ENCODE assay signal across 23 mouse cellular contexts in genomic region chr2:71899886-71900285, GRCm38 (mm10). TPM values are rescaled to one million over a fixed set of nuclear protein-coding genes. Genes with fewer than 3 reads are reported as not detected.
DNase-seq lines count a peak whose midpoint lies in the region; ATAC-seq and TF ChIP-seq lines count a peak whose summit lies in the region.
"Had no signal": no experiment of that assay in that cellular context is flagged by ENCODE, and none has a peak within 500 bp of the region (broad histone marks: within the 10 kb centered on the region; RNA-seq: fewer than 3 reads in every experiment).

No protein-coding gene starts in this region.

- no peak for ATAC-seq in embryonic facial prominence, embryonic 14.5 days (ENCODE audit: low read depth)
- ATAC-seq: activated CD4-positive, CD25-positive, alpha-beta regulatory T cell, adult 4 months; forebrain, embryonic 15.5 days; hindbrain, postnatal 0 days; inflammation-experienced regulatory T-cells, adult 6 months; intestine, embryonic 16.5 days had no signal

- no peaks in the 10 kb centered on the region for H3K27me3 ChIP-seq in embryonic facial prominence, embryonic 14.5 days (replicated peaks; ENCODE audit: control insufficient read depth, insufficient read depth, low read length)
- no peaks in the 10 kb centered on the region for H3K27me3 ChIP-seq in embryonic facial prominence, embryonic 10.5 days (replicated peaks; ENCODE audit: low read depth, poor library complexity, severe bottlenecking)
- no peaks in the 10 kb centered on the region for H3K27me3 ChIP-seq in heart, adult 2 months (ENCODE audit: control insufficient read depth, insufficient read depth, low read length)
- H3K27me3 ChIP-seq: embryonic facial prominence, embryonic 12.5 days; forebrain, embryonic 12.5 days; forebrain, embryonic 15.5 days had no signal

- H3K79me2 ChIP-seq in heart, adult 2 months (replicated peaks; ENCODE audit: control insufficient read depth, insufficient read depth, low read length): no peaks in the 10 kb centered on the region

- no peak for TF ChIP-seq POLR2A in heart, adult 2 months (IDR thresholded peaks at IDR 0.05; ENCODE audit: insufficient read depth, low read depth, low read length)

- peak; percentile 27 for DNase-seq in embryonic facial prominence, embryonic 14.5 days (ENCODE audit: low spot score)
- no peak for DNase-seq in embryonic facial prominence, embryonic 10.5 days (ENCODE audit: low spot score)
- DNase-seq in heart, adult 2 months: peak; percentile 25 to 43
- DNase-seq in heart, postnatal 25 days (ENCODE audit: low spot score): no peak
- peak; percentile 58 to 61 for DNase-seq in heart, postnatal 10 days
- no peak for DNase-seq in urinary bladder, postnatal 36 days (ENCODE audit: low spot score in 2 of 2)
- no peak for DNase-seq in kidney, postnatal 4 days
- DNase-seq: adrenal gland, adult 8-10 months; adrenal gland, postnatal 36 days; cerebellum, adult 18-20 months; cerebellum, adult 9-10 months; cerebellum, postnatal 14 days; gastrocnemius, postnatal 25 days; kidney, adult 18-20 months had no signal

- H3K4me1 ChIP-seq in embryonic facial prominence, embryonic 14.5 days (ENCODE audit: control insufficient read depth, insufficient read depth, low read length): no peaks in the 10 kb centered on the region
- no peaks in the 10 kb centered on the region for H3K4me1 ChIP-seq in embryonic facial prominence, embryonic 10.5 days
- H3K4me1 ChIP-seq in heart, adult 2 months (ENCODE audit: control insufficient read depth, insufficient read depth, low read length): no peaks in the 10 kb centered on the region
- H3K4me1 ChIP-seq: embryonic facial prominence, embryonic 12.5 days; forebrain, embryonic 15.5 days had no signal

- 74% methylated on average over 15 of the region's 15 CpGs for WGBS in embryonic facial prominence, embryonic 14.5 days
- 89% methylated on average over 15 of the region's 15 CpGs for WGBS in embryonic facial prominence, embryonic 10.5 days
- 63% methylated on average over 15 of the region's 15 CpGs for WGBS in heart, adult 2 months

- peaks cover 25% of the 10 kb centered on the region for H3K36me3 ChIP-seq in embryonic facial prominence, embryonic 14.5 days (ENCODE audit: control insufficient read depth, insufficient read depth, low read length)
- H3K36me3 ChIP-seq in embryonic facial prominence, embryonic 10.5 days (replicated peaks): peaks cover 45% of the 10 kb centered on the region
- no peaks in the 10 kb centered on the region; the same call in 1 of the 2 replicates for H3K36me3 ChIP-seq in heart, adult 2 months (ENCODE audit: control insufficient read depth, insufficient read depth, low read length)
- H3K36me3 ChIP-seq: embryonic facial prominence, embryonic 12.5 days; forebrain, embryonic 15.5 days had no signal

- intact Hi-C loops in heart, adult 2 months (cut with DNase I): no loop called here
- intact Hi-C loops in heart, postnatal 25 days (cut with DNase I): loop anchor here (5.0 kb wide), 1 partner anchor 137 kb away; no protein-coding TSS in a partner anchor
- intact Hi-C loops in heart, postnatal 10 days (cut with DNase I): loop anchor here (2.0 to 10.0 kb wide), 3 partner anchors 37 to 255 kb away; no protein-coding TSS in a partner anchor

- TF ChIP-seq EP300 in heart, adult 2 months (IDR thresholded peaks at IDR 0.05; ENCODE audit: insufficient read depth, low read depth, low read length): 0 out of 2 replicates have a peak, but pooled peaks have one; percentile 37

- no peak overlapping the region for H3K9ac ChIP-seq in embryonic facial prominence, embryonic 14.5 days (ENCODE audit: low read depth, low read length)
- H3K9ac ChIP-seq in heart, adult 2 months (ENCODE audit: low read depth, low read length): no peak overlapping the region
- H3K9ac ChIP-seq: embryonic facial prominence, embryonic 12.5 days; forebrain, embryonic 12.5 days; forebrain, embryonic 15.5 days; hindbrain, embryonic 14.5 days had no signal

- H3K4me2 ChIP-seq in embryonic facial prominence, embryonic 14.5 days (ENCODE audit: low read depth, low read length): no peak overlapping the region
- H3K4me2 ChIP-seq: embryonic facial prominence, embryonic 12.5 days; forebrain, embryonic 12.5 days; forebrain, embryonic 15.5 days; hindbrain, embryonic 14.5 days had no signal

- no peak for TF ChIP-seq CTCF in heart, adult 2 months (IDR thresholded peaks at IDR 0.05)

- H3K9me3 ChIP-seq in embryonic facial prominence, embryonic 14.5 days (ENCODE audit: control insufficient read depth, low read length): no peaks in the 10 kb centered on the region
- no peaks in the 10 kb centered on the region for H3K9me3 ChIP-seq in embryonic facial prominence, embryonic 10.5 days
- H3K9me3 ChIP-seq: embryonic facial prominence, embryonic 12.5 days; forebrain, embryonic 12.5 days; forebrain, embryonic 15.5 days had no signal

- no peak overlapping the region for H3K4me3 ChIP-seq in embryonic facial prominence, embryonic 14.5 days (ENCODE audit: low read depth, low read length)
- H3K4me3 ChIP-seq in embryonic facial prominence, embryonic 10.5 days: no peak overlapping the region
- H3K4me3 ChIP-seq in heart, adult 2 months: no peak overlapping the region
- H3K4me3 ChIP-seq: embryonic facial prominence, embryonic 12.5 days; erythroblast, embryonic 14.5 days; forebrain, embryonic 12.5 days; forebrain, embryonic 15.5 days had no signal

- H3K27ac ChIP-seq in embryonic facial prominence, embryonic 14.5 days (replicated peaks; ENCODE audit: low read depth, low read length): no peak overlapping the region
- no peak overlapping the region for H3K27ac ChIP-seq in embryonic facial prominence, embryonic 10.5 days (replicated peaks)
- peak overlapping the region; percentile 45 for H3K27ac ChIP-seq in heart, adult 2 months
- H3K27ac ChIP-seq: embryonic facial prominence, embryonic 12.5 days; forebrain, embryonic 12.5 days; forebrain, embryonic 15.5 days; hindbrain, embryonic 14.5 days; hindbrain, postnatal 0 days had no signal

RNA-seq across cellular contexts. Expression of gene Pdk1, which starts 26.9 kb away (rescaled TPM):
- 54.7 and 67.2 TPM in 2 replicates for polyA plus RNA-seq in embryonic facial prominence, embryonic 14.5 days (2014; fragmentation: Nextera tagmentation; extraction: Ambion mirVana)
- 53.6 TPM in 2 replicates for polyA plus RNA-seq in embryonic facial prominence, embryonic 10.5 days (2016; fragmentation: Nextera tagmentation; extraction: Ambion mirVana)
- 100 to 1,000 TPM; 142 to 170 TPM for total RNA-seq in heart, adult 2 months (2021)
- 28.9 and 62.2 TPM in 2 replicates for polyA plus RNA-seq in heart, adult 2 months (2012; rRNA removed)
- total RNA-seq in heart, postnatal 25 days (2021): 100 to 1,000 TPM; 115 to 116 TPM
- total RNA-seq in heart, postnatal 10 days (2021): 100 to 1,000 TPM; 119 to 149 TPM

Comparison
In these comparisons a context has a peak if more than half of its experiments do, and no peak if none do; other contexts are left out.
1. DNase-seq: peak in embryonic facial prominence, embryonic 14.5 days (single experiment), heart, adult 2 months (2 of 2) and heart, postnatal 10 days (2 of 2); none in embryonic facial prominence, embryonic 10.5 days (single experiment), heart, postnatal 25 days (single experiment), urinary bladder, postnatal 36 days (0 of 2) and kidney, postnatal 4 days (0 of 2).